Mouse (Mus musculus): ENCODE results near the gene Emsy. TPM values are rescaled to one million over a fixed set of nuclear protein-coding genes. Genes with fewer than 3 reads are reported as not detected.
A peak's percentile ranks its signal among the peaks of the same experiment; 100 is the strongest.

The Emsy gene
- 5.0 and 6.3 TPM in 2 replicates for polyA plus RNA-seq (2015; fragmentation: Nextera tagmentation; extraction: Ambion mirVana)

GRCm38 (mm10) chr7:98656531-98657221 is at the start of gene Emsy:
TSS of gene Emsy (minus strand) at chr7:98656783.
- peak; percentile 98 for ATAC-seq (ENCODE audit: low FRiP score, low TSS enrichment)
- H3K4me3 ChIP-seq (ENCODE audit: low read depth, low read length): peak within 1 kb of the TSS; percentile 83
- H3K27ac ChIP-seq (replicated peaks): peak within 1 kb of the TSS; percentile 95
- under 1% methylated on average over 42 of the region's 42 CpGs for WGBS
- H3K4me2 ChIP-seq (replicated peaks; ENCODE audit: low read depth): peak within 1 kb of the TSS; percentile 82
- H3K4me1 ChIP-seq (replicated peaks; ENCODE audit: control insufficient read depth, insufficient read depth): 0 out of 2 replicates have a peak, but pooled peaks cover 5% of the 10 kb centered on the region
- peak within 1 kb of the TSS; percentile 84 for H3K9ac ChIP-seq (ENCODE audit: low read length)
- peak; percentile 94 for DNase-seq (ENCODE audit: low spot score)
- no peaks in the 10 kb centered on the region; the same call in 1 of the 2 replicates for H3K36me3 ChIP-seq (ENCODE audit: control insufficient read depth, insufficient read depth, low read length)
- H3K9me3 ChIP-seq (ENCODE audit: control insufficient read depth, low read length): no peaks in the 10 kb centered on the region
- no peaks in the 10 kb centered on the region for H3K27me3 ChIP-seq (ENCODE audit: control insufficient read depth, insufficient read depth, low read length)
- TF ChIP-seq EP300 (optimal IDR thresholded peaks at IDR 0.05): no peak
- no peak for TF ChIP-seq CTCF (IDR thresholded peaks at IDR 0.05; ENCODE audit: low read depth)

GRCm38 (mm10) chr7:98704276-98704675 is 47.7 kb upstream of the Emsy start:
- DNase-seq (ENCODE audit: low spot score) (no peak), ATAC-seq (ENCODE audit: low FRiP score, low TSS enrichment) (no peak)
- Histone ChIP-seq H3K4me3 (ENCODE audit: low read depth, low read length) (peak overlapping the region; percentile 94; the same call in 1 of the 2 replicates), H3K4me2 (replicated peaks; ENCODE audit: low read depth) (peak overlapping the region; percentile 78), H3K9me3 (ENCODE audit: control insufficient read depth, low read length) (no peaks in the 10 kb centered on the region), H3K36me3 (ENCODE audit: control insufficient read depth, insufficient read depth, low read length) (no peaks in the 10 kb centered on the region), H3K27ac (replicated peaks) (no peak overlapping the region), H3K9ac (ENCODE audit: low read length) (0 out of 2 replicates have a peak overlapping the region, but pooled peaks have one; percentile 32), H3K4me1 (replicated peaks; ENCODE audit: control insufficient read depth, insufficient read depth) (no peaks in the 10 kb centered on the region; the same call in none of the 2 replicates), H3K27me3 (ENCODE audit: control insufficient read depth, insufficient read depth, low read length) (no peaks in the 10 kb centered on the region)
- WGBS: 46% methylated on average over 5 of the region's 5 CpGs
- TF ChIP-seq CTCF (IDR thresholded peaks at IDR 0.05; ENCODE audit: low read depth): no peak

- Histone ChIP-seq H3K4me2 (replicated peaks; ENCODE audit: low read depth) (peak overlapping the region; percentile 78), H3K4me3 (ENCODE audit: low read depth, low read length) (peak overlapping the region; percentile 94), H3K9me3 (ENCODE audit: control insufficient read depth, low read length) (no peaks in the 10 kb centered on the region), H3K4me1 (replicated peaks; ENCODE audit: control insufficient read depth, insufficient read depth) (no peaks in the 10 kb centered on the region; the same call in none of the 2 replicates), H3K36me3 (ENCODE audit: control insufficient read depth, insufficient read depth, low read length) (no peaks in the 10 kb centered on the region), H3K27me3 (ENCODE audit: control insufficient read depth, insufficient read depth, low read length) (no peaks in the 10 kb centered on the region), H3K27ac (replicated peaks) (peak overlapping the region; percentile 90), H3K9ac (ENCODE audit: low read length) (peak overlapping the region; percentile 97)
- TF ChIP-seq EP300 (optimal IDR thresholded peaks at IDR 0.05): no peak
- no peak for TF ChIP-seq CTCF (IDR thresholded peaks at IDR 0.05; ENCODE audit: low read depth)
- ATAC-seq (ENCODE audit: low FRiP score, low TSS enrichment) (no peak; the same call in 1 of the 2 replicates), DNase-seq (ENCODE audit: low spot score) (no peak)
- under 1% methylated on average over 37 of the region's 38 CpGs for WGBS
These were observed 46.8 kb upstream of the Emsy start for GRCm38 (mm10) chr7:98703365-98703881.

GRCm38 (mm10) chr7:98702283-98703240 is 46.0 kb upstream of the Emsy start, which contains the start of gene Thap12:
TSS of gene Thap12 (plus strand) at chr7:98703103.
- ATAC-seq (ENCODE audit: low FRiP score, low TSS enrichment) (peak; percentile 99), DNase-seq (ENCODE audit: low spot score) (peak; percentile 99)
- Histone ChIP-seq H3K4me3 (ENCODE audit: low read depth, low read length) (peak within 1 kb of the TSS; percentile 94), H3K36me3 (ENCODE audit: control insufficient read depth, insufficient read depth, low read length) (no peaks in the 10 kb centered on the region), H3K27me3 (ENCODE audit: control insufficient read depth, insufficient read depth, low read length) (no peaks in the 10 kb centered on the region), H3K9me3 (ENCODE audit: control insufficient read depth, low read length) (no peaks in the 10 kb centered on the region), H3K27ac (replicated peaks) (peak within 1 kb of the TSS; percentile 90), H3K4me1 (replicated peaks; ENCODE audit: control insufficient read depth, insufficient read depth) (no peaks in the 10 kb centered on the region; the same call in none of the 2 replicates), H3K4me2 (replicated peaks; ENCODE audit: low read depth) (peak within 1 kb of the TSS; percentile 78), H3K9ac (ENCODE audit: low read length) (peak within 1 kb of the TSS; percentile 97)
- 2% methylated on average over 58 of the region's 65 CpGs for WGBS
- TF ChIP-seq EP300 (optimal IDR thresholded peaks at IDR 0.05) (no peak), CTCF (IDR thresholded peaks at IDR 0.05; ENCODE audit: low read depth) (peak; percentile 64)

GRCm38 (mm10) chr7:98701771-98702170 is 45.2 kb upstream of the Emsy start:
- 25% methylated on average over 7 of the region's 7 CpGs for WGBS
- Histone ChIP-seq H3K9ac (ENCODE audit: low read length) (peak overlapping the region; percentile 71), H3K27ac (replicated peaks) (peak overlapping the region; percentile 90), H3K9me3 (ENCODE audit: control insufficient read depth, low read length) (no peaks in the 10 kb centered on the region), H3K4me2 (replicated peaks; ENCODE audit: low read depth) (peak overlapping the region; percentile 66), H3K36me3 (ENCODE audit: control insufficient read depth, insufficient read depth, low read length) (no peaks in the 10 kb centered on the region), H3K4me1 (replicated peaks; ENCODE audit: control insufficient read depth, insufficient read depth) (no peaks in the 10 kb centered on the region; the same call in none of the 2 replicates), H3K4me3 (ENCODE audit: low read depth, low read length) (peak overlapping the region; percentile 94), H3K27me3 (ENCODE audit: control insufficient read depth, insufficient read depth, low read length) (no peaks in the 10 kb centered on the region)
- TF ChIP-seq CTCF (IDR thresholded peaks at IDR 0.05; ENCODE audit: low read depth) (no peak), EP300 (optimal IDR thresholded peaks at IDR 0.05) (no peak)
- peak; percentile 25 for DNase-seq (ENCODE audit: low spot score)
- no peak for ATAC-seq (ENCODE audit: low FRiP score, low TSS enrichment)

Data from stomach, postnatal 0 days (tissue).